Mouse (Mus musculus) neural tube, embryonic 14.5 days (tissue): ENCODE results near the gene Arl5c. TPM values are rescaled to one million over a fixed set of nuclear protein-coding genes. Genes with fewer than 3 reads are reported as not detected.

ENCODE experiments used
- ATAC-seq: fragments of 200-750 bp; cut with Nextera tagmentation; 2 replicates; pipeline ENCODE4 v1.8.0; 2017; ENCODE audit warnings: low read depth, mild to moderate bottlenecking, moderate TSS enrichment, moderate library complexity
- H3K27ac ChIP-seq: fragments of 300-500 bp; sonication (generic); 2 replicates; pipeline ENCODE4 v1.5.1; 2014; ENCODE audit warnings: low read depth, mild to moderate bottlenecking, control low read depth, low read length, moderate library complexity, mixed read lengths
- H3K27me3 ChIP-seq: fragments of 300-500 bp; sonication (generic); 2 replicates; pipeline ENCODE4 v1.6.1; 2014; ENCODE audit warnings: low read length; ENCODE audit not compliant: control insufficient read depth, insufficient read depth
- H3K36me3 ChIP-seq: fragments of 300-500 bp; sonication (generic); 2 replicates; pipeline ENCODE4 v1.6.1; 2014; ENCODE audit warnings: low read length, mixed read lengths; ENCODE audit not compliant: control insufficient read depth, insufficient read depth
- H3K4me1 ChIP-seq: fragments of 300-500 bp; sonication (generic); 2 replicates; pipeline ENCODE4 v1.6.1; 2014; ENCODE audit warnings: low read length; ENCODE audit not compliant: control insufficient read depth, insufficient read depth
- H3K4me2 ChIP-seq: fragments of 300-500 bp; sonication (generic); 2 replicates; pipeline ENCODE4 v1.6.1; 2014; ENCODE audit warnings: mild to moderate bottlenecking, low read depth, low read length, control low read depth
- H3K4me3 ChIP-seq: fragments of 300-500 bp; sonication (generic); 2 replicates; pipeline ENCODE4 v1.5.1; 2014; ENCODE audit warnings: low read depth, low read length, control low read depth, mixed read lengths
- H3K9ac ChIP-seq: fragments of 300-500 bp; sonication (generic); replicated peaks from 2 replicates; pipeline ENCODE4 v1.6.1; 2014; ENCODE audit warnings: low read depth, mild to moderate bottlenecking, control low read depth, low read length, mixed read lengths
- H3K9me3 ChIP-seq: fragments of 300-500 bp; sonication (generic); 2 replicates; pipeline ENCODE4 v1.6.1; 2016; ENCODE audit warnings: low read length; ENCODE audit not compliant: control insufficient read depth
- WGBS: fragments of 180-500 bp; shearing (Covaris S2); extraction: QIAGEN DNeasy Blood & Tissue Kit; methylation state at CpG from one replicate; pipeline ENCODE4 v1.1.7; 2014; 5-methylcytosine and 5-hydroxymethylcytosine counted together
- polyA plus RNA-seq: library from polyadenylated mRNA; unstranded; fragments of >200 nt; fragmentation: Nextera tagmentation; extraction: Ambion mirVana; gene quantifications from 2 replicates; pipeline ENCODE4 v1.2.1, GENCODE M21; 2014

Gene Arl5c
- polyA plus RNA-seq, 1 experiment from 2014 or later, result 11.0 TPM

GRCm38 (mm10) chr11:98031443-98031770, 35.4 kb upstream of the Arl5c start:
- Histone ChIP-seq H3K9me3 (no peaks in the 10 kb centered on the region), H3K36me3 (peaks cover 26% of the 10 kb centered on the region), H3K27me3 (no peaks in the 10 kb centered on the region), H3K27ac (no peak overlapping the region), H3K4me1 (peaks cover 22% of the 10 kb centered on the region), H3K9ac (no peak overlapping the region), H3K4me2 (no peak overlapping the region), H3K4me3 (no peak overlapping the region)
- no peak for ATAC-seq
- 5% methylated on average over 5 of the region's 5 CpGs for WGBS

GRCm38 (mm10) chr11:98030701-98031442, 34.9 kb upstream of the Arl5c start:
- H3K9ac ChIP-seq, result no peak overlapping the region
- no peaks in the 10 kb centered on the region for H3K9me3 ChIP-seq
- no peak overlapping the region for H3K4me2 ChIP-seq
- H3K27me3 ChIP-seq, result no peaks in the 10 kb centered on the region
- peaks cover 20% of the 10 kb centered on the region for H3K4me1 ChIP-seq
- WGBS, result 49% methylated on average over 5 of the region's 5 CpGs
- no peak overlapping the region for H3K4me3 ChIP-seq
- no peak for ATAC-seq
- H3K27ac ChIP-seq, result no peak overlapping the region; the same call in 1 of the 2 replicates
- H3K36me3 ChIP-seq, result peaks cover 26% of the 10 kb centered on the region

- WGBS, result 21% methylated on average over 7 of the region's 7 CpGs
- H3K4me2 ChIP-seq, result peak overlapping the region; percentile 98
These were observed 31.8 kb upstream of the Arl5c start for GRCm38 (mm10) chr11:98027785-98028184.

DNA sequence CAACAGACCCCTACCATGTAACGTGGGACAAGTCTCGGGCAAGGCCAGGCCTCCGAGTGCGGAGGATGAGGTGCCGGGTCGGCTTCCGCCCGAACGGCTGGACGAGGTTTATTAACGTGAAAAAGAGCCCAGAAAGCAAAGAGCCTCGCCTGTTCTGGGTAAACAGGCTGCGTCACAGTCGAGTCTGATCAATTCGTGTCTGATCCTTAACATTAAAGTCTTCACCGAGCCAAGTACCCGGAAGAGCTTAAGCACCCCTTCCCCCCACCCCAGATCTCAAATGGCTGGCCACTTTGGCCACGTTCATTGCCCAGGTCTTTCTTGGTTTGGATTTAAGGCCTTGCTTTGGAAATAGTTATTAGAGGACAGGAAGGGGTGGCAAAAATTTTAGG, 31.3 kb upstream of the Arl5c start:
- H3K9me3 ChIP-seq, result no peaks in the 10 kb centered on the region
- H3K27me3 ChIP-seq, result no peaks in the 10 kb centered on the region
- peaks cover 26% of the 10 kb centered on the region for H3K36me3 ChIP-seq
- ATAC-seq, result no peak
- H3K9ac ChIP-seq, result peak overlapping the region; percentile 99
- 1% methylated on average over 18 of the region's 18 CpGs for WGBS
- H3K4me1 ChIP-seq, result peaks cover 22% of the 10 kb centered on the region
- H3K27ac ChIP-seq, result peak overlapping the region; percentile 88; the same call in 1 of the 2 replicates
- peak overlapping the region; percentile 98 for H3K4me2 ChIP-seq
- H3K4me3 ChIP-seq, result peak overlapping the region; percentile 99

More at GRCm38 (mm10) chr11:98027785-98028184, 31.8 kb upstream of the Arl5c start:
- Histone ChIP-seq H3K27ac (no peak overlapping the region), H3K4me3 (peak overlapping the region; percentile 99), H3K9ac (peak overlapping the region; percentile 99), H3K9me3 (no peaks in the 10 kb centered on the region), H3K36me3 (peaks cover 26% of the 10 kb centered on the region), H3K27me3 (no peaks in the 10 kb centered on the region), H3K4me1 (peaks cover 22% of the 10 kb centered on the region)
- ATAC-seq, result no peak

GRCm38 (mm10) chr11:98026570-98027296, 30.8 kb upstream of the Arl5c start, which contains the start of gene Rpl19:
Rpl19 (plus strand) TSS chr11:98026710.
- peak within 1 kb of the TSS; percentile 99 for H3K9ac ChIP-seq
- H3K4me3 ChIP-seq, result peak within 1 kb of the TSS; percentile 99
- peak within 1 kb of the TSS; percentile 88 for H3K27ac ChIP-seq
- H3K9me3 ChIP-seq, result no peaks in the 10 kb centered on the region
- H3K4me2 ChIP-seq, result peak within 1 kb of the TSS; percentile 98
- under 1% methylated on average over 65 of the region's 69 CpGs for WGBS
- ATAC-seq, result peak; percentile 67
- peaks cover 26% of the 10 kb centered on the region for H3K36me3 ChIP-seq
- no peaks in the 10 kb centered on the region for H3K27me3 ChIP-seq
- H3K4me1 ChIP-seq, result peaks cover 22% of the 10 kb centered on the region

- H3K27me3 ChIP-seq, result no peaks in the 10 kb centered on the region
- H3K36me3 ChIP-seq, result peaks cover 25% of the 10 kb centered on the region
- peak overlapping the region; percentile 99 for H3K9ac ChIP-seq
- whole genome bisulfite sequencing, result 9% methylated on average over 15 of the region's 15 CpGs
- H3K9me3 ChIP-seq, result no peaks in the 10 kb centered on the region
- H3K27ac ChIP-seq, result peak overlapping the region; percentile 88
- peaks cover 26% of the 10 kb centered on the region for H3K4me1 ChIP-seq
- peak overlapping the region; percentile 99 for H3K4me3 ChIP-seq
- H3K4me2 ChIP-seq, result peak overlapping the region; percentile 98
- ATAC-seq, result no peak
These were observed 30.2 kb upstream of the Arl5c start for GRCm38 (mm10) chr11:98026248-98026569.

GRCm38 (mm10) chr11:98024516-98024915, 28.5 kb upstream of the Arl5c start:
- no peak for ATAC-seq
- no peaks in the 10 kb centered on the region for H3K9me3 ChIP-seq
- peaks cover 10% of the 10 kb centered on the region for H3K36me3 ChIP-seq
- H3K27me3 ChIP-seq, result no peaks in the 10 kb centered on the region
- H3K4me1 ChIP-seq, result peaks cover 42% of the 10 kb centered on the region
- no peak overlapping the region for H3K27ac ChIP-seq
- 92% methylated on average over 3 of the region's 3 CpGs for WGBS
- H3K9ac ChIP-seq, result no peak overlapping the region
- no peak overlapping the region for H3K4me3 ChIP-seq
- no peak overlapping the region for H3K4me2 ChIP-seq

DNA sequence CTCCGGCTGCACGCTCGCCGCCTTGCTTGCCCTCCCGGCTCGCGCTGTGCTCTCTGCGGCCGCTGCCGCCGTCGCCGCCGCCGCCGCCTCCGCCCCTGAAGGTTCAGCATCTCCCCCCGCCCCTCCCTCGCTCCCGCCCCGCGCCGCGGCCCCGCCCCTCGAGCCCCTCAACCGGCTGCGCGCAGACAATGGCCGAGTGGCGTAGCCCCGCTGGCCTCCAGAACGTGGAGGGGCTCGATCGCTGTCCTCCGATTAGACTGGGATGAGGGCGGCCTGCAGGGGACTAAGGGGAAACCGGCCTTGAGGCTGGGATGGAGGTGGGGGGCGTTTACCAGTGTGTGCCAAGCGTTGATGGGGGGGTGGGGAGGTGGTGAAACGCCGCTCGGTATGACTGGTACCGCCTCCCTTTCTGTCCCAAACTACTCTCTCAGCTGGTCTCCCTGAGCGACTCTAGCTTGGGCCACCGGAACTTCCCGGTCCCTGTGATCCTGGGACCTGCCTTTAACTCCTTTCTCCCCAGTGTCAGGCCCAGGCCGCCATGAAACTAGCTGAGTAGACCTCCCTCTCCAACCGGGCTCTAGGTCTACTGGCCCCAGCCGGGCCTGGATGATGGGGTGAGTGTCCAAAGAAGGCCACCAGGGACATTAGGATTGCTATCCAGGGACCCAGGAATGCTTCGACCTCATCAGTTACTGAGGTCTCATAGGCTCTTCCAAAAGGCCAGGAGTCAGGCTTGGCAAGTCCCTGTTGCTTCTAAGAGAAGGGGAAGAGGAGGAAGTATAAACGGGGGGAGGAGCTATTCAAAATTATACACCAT, 26.8 kb upstream of the Arl5c start, which contains the start of gene Cacnb1:
Gene Cacnb1, minus strand, starts transcription at position 480 of the 817 bp plus-strand sequence.
- 1% methylated on average over 34 of the region's 52 CpGs for WGBS
- peak within 1 kb of the TSS; percentile 98 for H3K9ac ChIP-seq
- peaks cover 1% of the 10 kb centered on the region for H3K36me3 ChIP-seq
- peaks cover 41% of the 10 kb centered on the region for H3K4me1 ChIP-seq
- no peaks in the 10 kb centered on the region for H3K27me3 ChIP-seq
- ATAC-seq, result peak; percentile 45
- H3K4me3 ChIP-seq, result peak within 1 kb of the TSS; percentile 89
- H3K9me3 ChIP-seq, result no peaks in the 10 kb centered on the region
- H3K27ac ChIP-seq, result peak within 1 kb of the TSS; percentile 97
- peak within 1 kb of the TSS; percentile 61 for H3K4me2 ChIP-seq
